Mouse (Mus musculus): ENCODE measurements around the gene Ndufaf8. TPM values are rescaled to one million over a fixed set of nuclear protein-coding genes. Genes with fewer than 3 reads are reported as not detected.

The Ndufaf8 gene
- polyA plus RNA-seq, 1 experiment from 2014 or later, result 130 TPM

DNA sequence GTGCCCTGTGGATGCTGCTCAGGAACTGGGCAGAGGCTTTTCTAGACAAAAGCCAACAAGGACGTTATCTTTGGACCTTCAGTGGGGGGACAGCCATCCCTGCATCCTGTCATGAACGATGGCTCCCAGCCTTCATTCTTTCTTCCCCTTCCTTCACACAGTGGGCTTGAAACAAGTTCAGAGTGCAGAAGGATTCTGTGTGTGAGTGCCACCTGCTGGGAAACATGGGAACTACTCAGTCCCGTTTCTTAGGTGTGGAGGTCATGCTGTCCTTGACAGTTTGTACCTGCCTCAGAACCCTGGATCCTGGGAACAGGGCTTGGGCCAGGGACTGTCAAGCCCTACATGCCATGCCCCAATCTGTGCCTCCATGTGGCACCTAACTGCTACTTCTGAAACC is 2.3 kb downstream of the Ndufaf8 start:
- H3K4me3 ChIP-seq (replicated peaks; ENCODE audit: low read depth, low read length), result no peak overlapping the region
- peak; percentile 92 for TF ChIP-seq CTCF (IDR thresholded peaks at IDR 0.05; ENCODE audit: low read depth)
- H3K4me2 ChIP-seq (ENCODE audit: low read length), result no peak overlapping the region
- no peaks in the 10 kb centered on the region for H3K9me3 ChIP-seq (replicated peaks; ENCODE audit: low read length)
- DNase-seq (ENCODE audit: low spot score) (peak; percentile 75), ATAC-seq (replicated peaks; ENCODE audit: low FRiP score, low read depth) (no peak)
- H3K4me1 ChIP-seq (replicated peaks; ENCODE audit: insufficient read depth, low read length), result peaks cover 21% of the 10 kb centered on the region
- H3K36me3 ChIP-seq (ENCODE audit: insufficient read depth, low read length), result peaks cover 19% of the 10 kb centered on the region
- no peaks in the 10 kb centered on the region for H3K27me3 ChIP-seq (ENCODE audit: insufficient read depth, low read length)
- WGBS, result 1% methylated on average over 3 of the region's 3 CpGs
- H3K9ac ChIP-seq (ENCODE audit: low read depth, low read length), result no peak overlapping the region
- H3K27ac ChIP-seq, result 0 out of 2 replicates have a peak overlapping the region, but pooled peaks have one; percentile 38

GRCm38 (mm10) chr11:120103431-120103997 is 4.8 kb downstream of the Ndufaf8 start:
- no peak for TF ChIP-seq CTCF (IDR thresholded peaks at IDR 0.05; ENCODE audit: low read depth)
- Histone ChIP-seq H3K27ac (no peak overlapping the region), H3K9ac (ENCODE audit: low read depth, low read length) (no peak overlapping the region), H3K9me3 (replicated peaks; ENCODE audit: low read length) (no peaks in the 10 kb centered on the region), H3K36me3 (ENCODE audit: insufficient read depth, low read length) (peaks cover 24% of the 10 kb centered on the region), H3K4me2 (ENCODE audit: low read length) (no peak overlapping the region), H3K27me3 (ENCODE audit: insufficient read depth, low read length) (no peaks in the 10 kb centered on the region), H3K4me3 (replicated peaks; ENCODE audit: low read depth, low read length) (no peak overlapping the region), H3K4me1 (replicated peaks; ENCODE audit: insufficient read depth, low read length) (peaks cover 10% of the 10 kb centered on the region; the same call in 1 of the 2 replicates)
- ATAC-seq (replicated peaks; ENCODE audit: low FRiP score, low read depth) (no peak), DNase-seq (ENCODE audit: low spot score) (no peak)
- 87% methylated on average over 3 of the region's 3 CpGs for WGBS

DNA sequence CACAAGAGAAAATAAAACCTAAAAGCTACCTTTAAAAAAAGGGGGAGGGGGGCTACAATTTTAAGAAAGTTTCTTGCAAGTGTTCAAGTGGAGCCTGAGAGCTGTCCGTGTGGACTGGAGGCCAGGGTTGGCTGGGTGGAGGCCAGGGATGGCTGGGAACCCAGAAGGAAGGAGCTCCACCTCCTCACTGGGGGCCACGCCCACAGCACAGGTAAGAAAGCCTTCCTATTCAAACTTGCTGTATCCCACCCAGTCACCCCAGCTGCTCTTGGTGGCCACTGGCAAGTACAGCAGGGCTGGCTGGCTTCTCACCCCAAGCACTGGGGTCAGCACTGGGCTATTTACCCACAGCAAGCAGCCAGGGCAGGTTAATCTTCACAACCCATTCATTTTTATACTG is 8.3 kb downstream of the Ndufaf8 start:
- whole genome bisulfite sequencing, result 67% methylated on average over 2 of the region's 2 CpGs
- no peaks in the 10 kb centered on the region for H3K9me3 ChIP-seq (replicated peaks; ENCODE audit: low read length)
- H3K27ac ChIP-seq, result no peak overlapping the region
- no peak for TF ChIP-seq CTCF (IDR thresholded peaks at IDR 0.05; ENCODE audit: low read depth)
- no peak overlapping the region for H3K4me3 ChIP-seq (replicated peaks; ENCODE audit: low read depth, low read length)
- H3K4me2 ChIP-seq (ENCODE audit: low read length), result no peak overlapping the region
- H3K4me1 ChIP-seq (replicated peaks; ENCODE audit: insufficient read depth, low read length), result peaks cover 3% of the 10 kb centered on the region; the same call in 1 of the 2 replicates
- peaks cover 27% of the 10 kb centered on the region for H3K36me3 ChIP-seq (ENCODE audit: insufficient read depth, low read length)
- H3K27me3 ChIP-seq (ENCODE audit: insufficient read depth, low read length), result no peaks in the 10 kb centered on the region
- ATAC-seq (replicated peaks; ENCODE audit: low FRiP score, low read depth) (no peak), DNase-seq (ENCODE audit: low spot score) (no peak)
- H3K9ac ChIP-seq (ENCODE audit: low read depth, low read length), result no peak overlapping the region

- Histone ChIP-seq H3K9ac (ENCODE audit: low read depth, low read length) (no peak overlapping the region), H3K4me3 (replicated peaks; ENCODE audit: low read depth, low read length) (no peak overlapping the region), H3K4me1 (replicated peaks; ENCODE audit: insufficient read depth, low read length) (peaks cover 3% of the 10 kb centered on the region; the same call in 1 of the 2 replicates), H3K27ac (peak overlapping the region; percentile 28; the same call in 1 of the 2 replicates), H3K36me3 (ENCODE audit: insufficient read depth, low read length) (peaks cover 27% of the 10 kb centered on the region), H3K4me2 (ENCODE audit: low read length) (no peak overlapping the region), H3K27me3 (ENCODE audit: insufficient read depth, low read length) (no peaks in the 10 kb centered on the region), H3K9me3 (replicated peaks; ENCODE audit: low read length) (no peaks in the 10 kb centered on the region)
- 72% methylated on average over 9 of the region's 9 CpGs for WGBS
- no peak for TF ChIP-seq CTCF (IDR thresholded peaks at IDR 0.05; ENCODE audit: low read depth)
- DNase-seq (ENCODE audit: low spot score) (no peak), ATAC-seq (replicated peaks; ENCODE audit: low FRiP score, low read depth) (no peak)
Measured at GRCm38 (mm10) chr11:120107796-120108195, 9.1 kb downstream of the Ndufaf8 start.

DNA sequence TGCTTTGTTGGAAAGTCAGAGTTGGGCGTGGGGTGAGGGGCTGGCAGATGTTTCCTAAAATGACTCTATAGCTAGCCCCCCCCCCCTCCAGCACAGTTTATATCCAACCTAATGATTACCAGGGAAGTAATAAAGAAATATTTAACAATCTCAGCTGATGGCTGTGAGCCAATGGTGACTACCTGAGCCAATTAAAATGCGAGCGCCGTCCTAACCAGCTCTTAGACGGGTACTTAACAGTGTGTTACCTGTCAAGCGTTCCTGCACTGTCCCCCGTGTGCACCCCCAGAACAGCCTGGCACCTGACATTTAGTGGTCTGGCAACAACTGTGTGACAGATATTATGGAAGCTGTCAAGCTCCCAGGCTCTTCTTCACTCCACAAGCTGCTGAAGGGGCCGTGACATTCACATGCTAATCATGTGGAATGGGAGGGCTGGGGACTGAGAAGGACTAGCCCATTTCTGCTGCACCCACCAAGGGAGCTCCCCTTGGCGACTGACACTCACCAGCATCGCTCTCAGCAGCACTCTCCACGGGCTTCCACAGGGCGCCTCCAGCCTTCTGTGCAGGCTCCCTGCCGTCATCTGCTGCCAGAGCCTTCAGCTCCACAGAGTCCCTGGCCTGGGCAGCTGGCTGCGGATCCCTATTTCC is 11.0 kb downstream of the Ndufaf8 start:
- Histone ChIP-seq H3K9me3 (replicated peaks; ENCODE audit: low read length) (no peaks in the 10 kb centered on the region), H3K9ac (ENCODE audit: low read depth, low read length) (no peak overlapping the region), H3K4me3 (replicated peaks; ENCODE audit: low read depth, low read length) (no peak overlapping the region), H3K36me3 (ENCODE audit: insufficient read depth, low read length) (peaks cover 25% of the 10 kb centered on the region), H3K4me2 (ENCODE audit: low read length) (no peak overlapping the region), H3K27me3 (ENCODE audit: insufficient read depth, low read length) (no peaks in the 10 kb centered on the region), H3K27ac (no peak overlapping the region), H3K4me1 (replicated peaks; ENCODE audit: insufficient read depth, low read length) (peaks cover 3% of the 10 kb centered on the region; the same call in 1 of the 2 replicates)
- 68% methylated on average over 14 of the region's 14 CpGs for WGBS
- DNase-seq (ENCODE audit: low spot score) (peak; percentile 11), ATAC-seq (replicated peaks; ENCODE audit: low FRiP score, low read depth) (peak; percentile 18; the same call in 1 of the 2 replicates)
- TF ChIP-seq CTCF (IDR thresholded peaks at IDR 0.05; ENCODE audit: low read depth), result no peak

GRCm38 (mm10) chr11:120110554-120110953 is 11.8 kb downstream of the Ndufaf8 start:
- Histone ChIP-seq H3K36me3 (ENCODE audit: insufficient read depth, low read length) (peaks cover 17% of the 10 kb centered on the region), H3K9ac (ENCODE audit: low read depth, low read length) (no peak overlapping the region), H3K4me1 (replicated peaks; ENCODE audit: insufficient read depth, low read length) (peaks cover 3% of the 10 kb centered on the region; the same call in 1 of the 2 replicates), H3K27ac (no peak overlapping the region), H3K4me2 (ENCODE audit: low read length) (no peak overlapping the region), H3K4me3 (replicated peaks; ENCODE audit: low read depth, low read length) (no peak overlapping the region), H3K9me3 (replicated peaks; ENCODE audit: low read length) (no peaks in the 10 kb centered on the region), H3K27me3 (ENCODE audit: insufficient read depth, low read length) (no peaks in the 10 kb centered on the region)
- DNase-seq (ENCODE audit: low spot score) (peak; percentile 39), ATAC-seq (replicated peaks; ENCODE audit: low FRiP score, low read depth) (0 out of 2 replicates have a peak, but pooled peaks have one; percentile 6)
- peak; percentile 52; the same call in 1 of the 2 replicates for TF ChIP-seq CTCF (IDR thresholded peaks at IDR 0.05; ENCODE audit: low read depth)
- 68% methylated on average over 7 of the region's 7 CpGs for WGBS
